ENCODE assay signal across 30 mouse cellular contexts in genomic region chr1:21263986-21264385, GRCm38 (mm10). TPM values are rescaled to one million over a fixed set of nuclear protein-coding genes. Genes with fewer than 3 reads are reported as not detected.
"Had no signal": no experiment of that assay in that cellular context is flagged by ENCODE, and none has a peak within 500 bp of the region (broad histone marks: within the 10 kb centered on the region; RNA-seq: fewer than 3 reads in every experiment).

No protein-coding gene starts in this region.

- H3K36me3 ChIP-seq: heart, embryonic 10.5 days; heart, embryonic 12.5 days; heart, embryonic 13.5 days; heart, embryonic 15.5 days; hindbrain, embryonic 10.5 days; hindbrain, embryonic 12.5 days; hindbrain, embryonic 13.5 days; hindbrain, embryonic 15.5 days; intestine, embryonic 15.5 days; kidney, embryonic 15.5 days had no signal

- H3K9ac ChIP-seq: heart, embryonic 12.5 days; heart, embryonic 13.5 days; heart, embryonic 15.5 days; hindbrain, embryonic 12.5 days; hindbrain, embryonic 13.5 days; hindbrain, embryonic 14.5 days; hindbrain, embryonic 15.5 days; intestine, embryonic 15.5 days; kidney, embryonic 15.5 days had no signal

- H3K4me1 ChIP-seq: heart, embryonic 10.5 days; heart, embryonic 12.5 days; heart, embryonic 13.5 days; heart, embryonic 15.5 days; hindbrain, embryonic 10.5 days; hindbrain, embryonic 12.5 days; hindbrain, embryonic 13.5 days; hindbrain, embryonic 15.5 days; intestine, embryonic 15.5 days; kidney, embryonic 15.5 days had no signal

- H3K27ac ChIP-seq: heart, embryonic 10.5 days; heart, embryonic 13.5 days; heart, embryonic 15.5 days; hindbrain, embryonic 10.5 days; hindbrain, embryonic 12.5 days; hindbrain, embryonic 13.5 days; hindbrain, embryonic 14.5 days; hindbrain, embryonic 15.5 days; hindbrain, postnatal 0 days; intestine, embryonic 15.5 days; kidney, embryonic 15.5 days; kidney, postnatal 0 days; layer of hippocampus, adult 2 months had no signal

- H3K27me3 ChIP-seq: heart, embryonic 12.5 days; heart, embryonic 13.5 days; heart, embryonic 15.5 days; hindbrain, embryonic 12.5 days; hindbrain, embryonic 13.5 days; hindbrain, embryonic 15.5 days; intestine, embryonic 15.5 days; kidney, embryonic 15.5 days had no signal

- DNase-seq: heart, postnatal 14 days; heart, postnatal 36 days; heart, postnatal 4 days; kidney, adult 11 months; kidney, adult 18-20 months; kidney, adult 2 months; kidney, adult 8-10 months; kidney, adult 9 months; kidney, postnatal 10 days; kidney, postnatal 14 days; kidney, postnatal 25 days; kidney, postnatal 36 days; kidney, postnatal 4 days; layer of hippocampus, adult 9-11 months; layer of hippocampus, postnatal 36 days had no signal

- H3K4me3 ChIP-seq: heart, embryonic 10.5 days; heart, embryonic 12.5 days; heart, embryonic 13.5 days; heart, embryonic 15.5 days; hindbrain, embryonic 10.5 days; hindbrain, embryonic 12.5 days; hindbrain, embryonic 13.5 days; hindbrain, embryonic 15.5 days; intestine, embryonic 15.5 days; kidney, embryonic 15.5 days; layer of hippocampus, adult 2 months had no signal

RNA-seq across cellular contexts. Expression of gene Gsta3, which starts 23.6 kb away (rescaled TPM):
- total RNA-seq: hematopoietic stem cell, adult 5-6 weeks had no signal
